Mouse (Mus musculus) forebrain, embryonic 10.5 days (tissue): ENCODE measurements around the gene Lcn10. TPM values are rescaled to one million over a fixed set of nuclear protein-coding genes. Genes with fewer than 3 reads are reported as not detected.
"Not testable (repeated sequence)": the region's sequence is repeated elsewhere in the genome, so short reads cannot be mapped to it uniquely, and the experiment has no call there.

ENCODE experiments used
- DNase-seq: peaks from one replicate; pipeline ENCODE4 v3.0.0-alpha.2; 2017; ENCODE audit warnings: low spot score; ENCODE audit errors: extremely low spot score
- H3K27ac ChIP-seq: fragments of 300-500 bp; sonication (generic); 2 replicates; pipeline ENCODE4 v1.5.1; 2016; ENCODE audit warnings: mild to moderate bottlenecking
- H3K27me3 ChIP-seq: fragments of 300-500 bp; sonication (generic); 2 replicates; pipeline ENCODE4 v1.6.1; 2016; ENCODE audit warnings: mild to moderate bottlenecking; ENCODE audit not compliant: poor library complexity, severe bottlenecking
- H3K36me3 ChIP-seq: fragments of 300-500 bp; sonication (generic); replicated peaks from 2 replicates; pipeline ENCODE4 v1.6.1; 2016; ENCODE audit warnings: mild to moderate bottlenecking, moderate library complexity
- H3K4me1 ChIP-seq: fragments of 300-500 bp; sonication (generic); 2 replicates; pipeline ENCODE4 v1.6.1; 2016
- H3K4me3 ChIP-seq: fragments of 300-500 bp; sonication (generic); 2 replicates; pipeline ENCODE4 v1.5.1; 2016; ENCODE audit warnings: mild to moderate bottlenecking, moderate library complexity
- H3K9me3 ChIP-seq: fragments of 300-500 bp; sonication (generic); 2 replicates; pipeline ENCODE4 v1.6.1; 2016; ENCODE audit warnings: mild to moderate bottlenecking, moderate library complexity
- WGBS: fragments of 180-500 bp; shearing (Covaris S2); methylation state at CpG from one replicate; pipeline ENCODE4 v1.1.7; 2016; 5-methylcytosine and 5-hydroxymethylcytosine counted together
- polyA plus RNA-seq: library from polyadenylated mRNA; unstranded; fragments of >200 nt; fragmentation: Nextera tagmentation; extraction: Ambion mirVana; gene quantifications from 2 replicates; pipeline ENCODE4 v1.2.1, GENCODE M21; 2016

Lcn10 gene
- polyA plus RNA-seq, 1 experiment from 2014 or later, result not detected

- H3K27me3 ChIP-seq, H3K9me3 ChIP-seq, H3K4me3 ChIP-seq, H3K27ac ChIP-seq, DNase-seq, H3K36me3 ChIP-seq: not testable (repeated sequence)
- H3K4me1 ChIP-seq, result peaks cover 42% of the 10 kb centered on the region
- WGBS, result 73% methylated on average over 2 of the region's 2 CpGs
Measured at GRCm38 (mm10) chr2:25709791-25710190, 27.3 kb downstream of the Lcn10 start.

DNA sequence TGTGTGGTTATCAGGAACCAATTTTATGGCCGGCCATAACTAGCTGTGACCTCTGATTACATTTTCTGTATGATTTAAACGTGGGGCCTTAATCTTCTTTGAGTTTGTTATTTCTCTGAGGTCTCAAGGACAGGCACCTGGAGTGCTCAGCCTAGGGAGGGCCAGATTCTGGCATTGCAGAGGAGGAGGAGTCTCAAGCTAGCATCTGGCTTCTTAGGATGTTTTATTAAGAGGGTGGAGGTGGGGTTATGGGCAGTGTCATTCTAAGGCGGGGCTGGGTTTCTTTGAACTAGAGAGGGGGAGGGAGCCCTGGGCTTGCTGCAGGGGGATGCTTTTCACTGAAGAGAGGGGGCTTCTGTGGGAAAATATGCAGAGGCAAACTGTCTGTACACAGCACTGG lies 29.1 kb downstream of the Lcn10 start:
- not testable (repeated sequence) for H3K27ac ChIP-seq, H3K9me3 ChIP-seq, H3K36me3 ChIP-seq, DNase-seq, H3K27me3 ChIP-seq, H3K4me3 ChIP-seq
- H3K4me1 ChIP-seq, result peaks cover 37% of the 10 kb centered on the region
- 36% methylated on average over 3 of the region's 3 CpGs for WGBS

DNA sequence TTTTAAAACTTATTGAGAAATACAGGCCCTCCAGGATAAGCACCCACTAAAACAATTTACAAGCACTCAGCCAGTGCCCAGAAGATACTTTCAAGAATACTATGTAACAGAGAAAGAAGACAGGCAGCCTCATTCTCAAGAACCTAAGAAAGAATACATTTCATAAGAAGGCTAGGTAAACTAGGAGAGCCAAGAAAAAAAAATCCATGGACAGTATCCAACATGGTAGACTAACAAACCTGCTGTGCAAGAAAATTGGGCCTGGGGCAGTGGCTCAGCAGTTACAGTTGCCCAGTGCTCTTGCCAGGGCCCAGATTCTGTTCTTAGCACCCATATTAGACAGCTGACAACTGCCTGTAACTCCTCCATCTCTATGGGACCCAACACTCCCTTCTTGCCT lies 34.7 kb downstream of the Lcn10 start:
- Histone ChIP-seq H3K27me3 (no peaks in the 10 kb centered on the region), H3K4me1 (peaks cover under 1% of the 10 kb centered on the region; the same call in 1 of the 2 replicates), H3K4me3 (no peak overlapping the region), H3K9me3 (no peaks in the 10 kb centered on the region; the same call in 1 of the 2 replicates), H3K36me3 (no peaks in the 10 kb centered on the region), H3K27ac (no peak overlapping the region)
- no peak for DNase-seq

DNA sequence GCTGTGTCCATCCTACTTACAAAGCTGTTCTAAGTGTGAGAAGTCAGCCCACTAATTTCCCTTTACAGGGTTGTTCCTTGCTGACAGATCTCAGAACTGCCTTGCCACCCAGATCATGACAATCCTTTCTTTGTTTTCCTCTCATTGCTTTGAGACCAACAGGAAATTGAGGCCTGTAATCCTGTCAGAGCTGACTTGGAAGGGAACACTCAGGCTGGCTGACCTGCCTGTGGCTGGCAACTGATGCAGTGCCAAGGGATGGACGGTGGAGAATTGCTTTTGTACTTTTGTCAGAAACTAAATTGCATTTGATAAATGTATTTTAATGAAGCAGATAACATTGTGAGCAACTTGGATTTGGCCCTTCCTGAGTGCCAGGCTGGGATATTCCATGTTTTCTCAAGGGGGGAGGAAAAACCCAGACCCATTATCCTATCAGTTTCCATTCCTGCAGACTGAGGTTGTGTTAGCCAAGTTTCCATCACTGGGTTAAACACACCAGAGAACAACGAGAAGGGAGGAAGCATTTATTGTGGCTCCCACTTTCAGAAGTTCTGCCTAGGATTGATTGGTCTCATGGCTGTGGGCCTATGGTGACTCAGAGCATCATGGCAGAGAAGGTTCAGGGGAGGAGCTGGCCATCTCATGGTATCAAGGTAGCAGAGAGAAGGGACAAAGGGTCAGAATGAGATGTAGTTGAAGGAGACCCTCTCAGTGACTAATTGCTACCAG lies 50.8 kb downstream of the Lcn10 start:
- 67% methylated on average over 2 of the region's 2 CpGs for WGBS
- no peak overlapping the region for H3K27ac ChIP-seq
- DNase-seq, result no peak
- H3K4me1 ChIP-seq, result no peaks in the 10 kb centered on the region
- H3K4me3 ChIP-seq, result no peak overlapping the region
- no peaks in the 10 kb centered on the region for H3K36me3 ChIP-seq
- no peaks in the 10 kb centered on the region for H3K27me3 ChIP-seq
- no peaks in the 10 kb centered on the region; the same call in 1 of the 2 replicates for H3K9me3 ChIP-seq

Other genes starting within 250 kb of the Lcn10 start
- 0.57 TPM in 2 replicates for gene Clic3, start 225.9 kb upstream of the Lcn10 start, polyA plus RNA-seq
- 12.4 and 15.5 TPM in 2 replicates for gene Paxx, start 221.6 kb upstream of the Lcn10 start, polyA plus RNA-seq
- 0.31 TPM in 1 of 2 replicates, not detected in the other for gene Ptgds, start 212.7 kb upstream of the Lcn10 start, polyA plus RNA-seq
- not detected in 2 replicates for gene Lcn12, start 188.8 kb upstream of the Lcn10 start, polyA plus RNA-seq
- gene Fbxw5, start 182.0 kb upstream of the Lcn10 start, polyA plus RNA-seq, result 90.7 and 93.9 TPM in 2 replicates
- gene C8g, start 181.0 kb upstream of the Lcn10 start, polyA plus RNA-seq, result 6.3 and 7.2 TPM in 2 replicates
- gene Traf2, start 135.8 kb upstream of the Lcn10 start, polyA plus RNA-seq, result 40.2 and 42.6 TPM in 2 replicates
- gene Edf1, start 124.9 kb upstream of the Lcn10 start, polyA plus RNA-seq, result 337 and 341 TPM in 2 replicates
- 5.0 and 7.0 TPM in 2 replicates for gene Mamdc4, start 107.9 kb upstream of the Lcn10 start, polyA plus RNA-seq
- gene Phpt1, start 107.5 kb upstream of the Lcn10 start, polyA plus RNA-seq, result 162 and 165 TPM in 2 replicates
- gene Ajm1, start 101.0 kb upstream of the Lcn10 start, polyA plus RNA-seq, result 0.02 TPM in 1 of 2 replicates, not detected in the other
- gene Rabl6, start 74.2 kb upstream of the Lcn10 start, polyA plus RNA-seq, result 78.3 and 80.8 TPM in 2 replicates
- 0.09 TPM in 2 replicates for gene Ccdc183, start 65.0 kb upstream of the Lcn10 start, polyA plus RNA-seq
- 16.4 and 17.9 TPM in 2 replicates for gene Tmem141, start 60.7 kb upstream of the Lcn10 start, polyA plus RNA-seq
- gene Fcna, start 54.7 kb upstream of the Lcn10 start, polyA plus RNA-seq, result 0.30 and 0.37 TPM in 2 replicates
- gene Lcn8, start 29.6 kb upstream of the Lcn10 start, polyA plus RNA-seq, result not detected in 2 replicates
- gene Lcn5, start 24.8 kb upstream of the Lcn10 start, polyA plus RNA-seq, result not detected in 2 replicates
- gene Lcn6, start 5.9 kb upstream of the Lcn10 start, polyA plus RNA-seq, result not detected in 2 replicates
- not detected in 2 replicates for gene Obp2a, start 17.3 kb downstream of the Lcn10 start, polyA plus RNA-seq
- gene Bmyc, start 24.0 kb downstream of the Lcn10 start, polyA plus RNA-seq, result 75.6 and 76.1 TPM in 2 replicates
- not detected in 2 replicates for gene Obp2b, start 54.3 kb downstream of the Lcn10 start, polyA plus RNA-seq
- gene Lcn3, start 82.8 kb downstream of the Lcn10 start, polyA plus RNA-seq, result not detected in 2 replicates
- not detected in 2 replicates for gene Lcn11, start 94.3 kb downstream of the Lcn10 start, polyA plus RNA-seq
- not detected in 2 replicates for gene Gm13539, start 99.5 kb downstream of the Lcn10 start, polyA plus RNA-seq
- not detected in 2 replicates for gene Glt6d1, start 133.1 kb downstream of the Lcn10 start, polyA plus RNA-seq
- not detected in 2 replicates for gene Lcn9, start 140.4 kb downstream of the Lcn10 start, polyA plus RNA-seq
- not detected in 2 replicates for gene Sohlh1, start 164.5 kb downstream of the Lcn10 start, polyA plus RNA-seq
- gene Kcnt1, start 181.0 kb downstream of the Lcn10 start, polyA plus RNA-seq, result 0.40 and 1.4 TPM in 2 replicates